Mouse (Mus musculus) G1E (cell line): ENCODE data around the gene Ccnjl. TPM values are rescaled to one million over a fixed set of nuclear protein-coding genes. Genes with fewer than 3 reads are reported as not detected.

ENCODE experiments used
- ATAC-seq: 2 replicates; pipeline ENCODE4 v1.8.0; 2016; ENCODE audit warnings: mild to moderate bottlenecking; ENCODE audit not compliant: insufficient number of reproducible peaks, poor library complexity, low FRiP score, severe bottlenecking; ENCODE audit errors: extremely low read depth
- DNase-seq: peaks from one replicate; pipeline ENCODE4 v3.0.0; 2012; ENCODE audit warnings: low spot score
- H3K27me3 ChIP-seq: 2 replicates; pipeline ENCODE4 v1.6.1; 2012; ENCODE audit warnings: mild to moderate bottlenecking, low read length, inconsistent platforms; ENCODE audit not compliant: insufficient read depth
- H3K36me3 ChIP-seq: replicated peaks from 2 replicates; pipeline ENCODE3; 2012; ENCODE audit warnings: mild to moderate bottlenecking, inconsistent platforms
- H3K4me1 ChIP-seq: 2 replicates; pipeline ENCODE4 v1.6.1; 2012; ENCODE audit warnings: low read depth, low read length, inconsistent platforms, mixed read lengths; ENCODE audit not compliant: insufficient read depth
- H3K4me3 ChIP-seq: 2 replicates; pipeline ENCODE4 v1.5.1; 2012; ENCODE audit warnings: low read depth, mild to moderate bottlenecking, inconsistent platforms, low read length, moderate library complexity, mixed read lengths
- H3K9me3 ChIP-seq: replicated peaks from 2 replicates; pipeline ENCODE4 v1.6.1; 2012; ENCODE audit warnings: inconsistent platforms
- CTCF ChIP-seq: IDR thresholded peaks from 2 replicates; pipeline ENCODE4 v1.5.1; 2012; ENCODE audit warnings: low read depth, low read length, inconsistent platforms, mixed read lengths
- GATA1 ChIP-seq: IDR thresholded peaks from 2 replicates; pipeline ENCODE4 v1.6.1; 2012; ENCODE audit warnings: borderline replicate concordance, low read length, inconsistent platforms, mixed read lengths
- GATA2 ChIP-seq: IDR thresholded peaks from 2 replicates; pipeline ENCODE4 v1.6.1; 2012; ENCODE audit warnings: low read depth, low read length, inconsistent platforms, borderline replicate concordance
- POLR2AphosphoS5 ChIP-seq: IDR thresholded peaks from 2 replicates; pipeline ENCODE4 v1.6.1; 2012; ENCODE audit warnings: low read depth, low read length, inconsistent platforms; ENCODE audit not compliant: insufficient replicate concordance
- TAL1 ChIP-seq: conservative IDR thresholded peaks from 2 replicates; pipeline ENCODE4 v1.6.1; 2012; ENCODE audit warnings: low read depth, low read length, inconsistent platforms, mixed read lengths
- polyA plus RNA-seq: library from polyadenylated mRNA; stranded (reverse); fragments of >175 nt; gene quantifications from 2 replicates; pipeline ENCODE4 v1.2.3, GENCODE M21; 2012
- total RNA-seq, 2 experiments: library from RNA; stranded (forward) in 1 of 2; stranded (reverse) in 1 of 2; fragments of 200-1000 nt in 1 of 2; fragments of >200 nt in 1 of 2; fragmentation: Nextera tagmentation in 1 of 2; gene quantifications; 2 replicates each; pipeline ENCODE4 v1.2.3; 2014 to 2017

Ccnjl gene
- total and polyA plus RNA-seq, 3 experiments: 0.16 TPM; not detected in 2

DNA sequence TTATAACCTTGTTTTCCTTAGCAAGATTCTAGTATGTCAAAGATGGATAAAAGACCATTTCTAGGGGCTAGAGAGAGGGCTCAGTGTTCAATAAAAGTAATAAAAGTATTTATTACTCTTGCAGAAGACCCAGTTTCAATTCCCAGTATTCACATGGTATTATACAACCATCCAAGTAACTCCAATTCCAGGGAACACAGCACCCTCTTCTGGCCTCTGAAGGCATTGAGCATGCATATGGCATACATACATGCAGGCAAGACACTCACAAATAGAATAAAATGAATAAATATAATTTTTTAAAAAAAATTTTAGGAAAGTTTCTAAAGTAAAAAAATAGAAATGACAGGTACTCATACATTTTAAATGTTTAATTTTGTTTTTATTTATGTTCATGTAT, 10.5 kb upstream of the Ccnjl start:
- TF ChIP-seq GATA1 (no peak), TAL1 (no peak), CTCF (no peak), POLR2AphosphoS5 (no peak), GATA2 (no peak)
- Histone ChIP-seq H3K4me3 (no peak overlapping the region), H3K9me3 (no peaks in the 10 kb centered on the region), H3K4me1 (no peaks in the 10 kb centered on the region), H3K27me3 (no peaks in the 10 kb centered on the region), H3K36me3 (no peaks in the 10 kb centered on the region)
- DNase-seq (no peak), ATAC-seq (no peak)

DNA sequence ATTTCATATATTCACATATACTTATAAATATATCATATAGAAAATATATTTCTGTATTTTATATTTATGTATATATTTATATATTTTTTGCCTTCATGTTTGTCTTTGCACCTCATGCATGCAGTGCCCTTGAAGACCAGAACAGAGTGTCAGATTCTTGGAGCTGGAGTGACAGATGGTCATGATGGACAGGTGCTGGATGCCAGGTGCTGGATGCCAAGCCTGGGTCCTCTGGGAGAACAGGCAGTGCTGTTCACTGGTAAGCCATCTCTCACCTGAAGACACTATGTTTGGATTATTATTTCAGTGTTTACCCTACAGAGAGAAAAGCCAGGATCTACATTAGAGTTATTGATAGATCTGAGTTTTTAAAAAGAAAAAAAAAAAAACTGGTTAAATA, 9.8 kb upstream of the Ccnjl start:
- no peaks in the 10 kb centered on the region for H3K9me3 ChIP-seq
- ATAC-seq: no peak
- no peaks in the 10 kb centered on the region for H3K27me3 ChIP-seq
- no peak for DNase-seq
- no peak for TF ChIP-seq GATA1
- TF ChIP-seq TAL1: no peak
- no peak for TF ChIP-seq POLR2AphosphoS5
- no peak for TF ChIP-seq CTCF
- no peak for TF ChIP-seq GATA2
- H3K4me1 ChIP-seq: no peaks in the 10 kb centered on the region
- H3K36me3 ChIP-seq: no peaks in the 10 kb centered on the region
- H3K4me3 ChIP-seq: no peak overlapping the region

DNA sequence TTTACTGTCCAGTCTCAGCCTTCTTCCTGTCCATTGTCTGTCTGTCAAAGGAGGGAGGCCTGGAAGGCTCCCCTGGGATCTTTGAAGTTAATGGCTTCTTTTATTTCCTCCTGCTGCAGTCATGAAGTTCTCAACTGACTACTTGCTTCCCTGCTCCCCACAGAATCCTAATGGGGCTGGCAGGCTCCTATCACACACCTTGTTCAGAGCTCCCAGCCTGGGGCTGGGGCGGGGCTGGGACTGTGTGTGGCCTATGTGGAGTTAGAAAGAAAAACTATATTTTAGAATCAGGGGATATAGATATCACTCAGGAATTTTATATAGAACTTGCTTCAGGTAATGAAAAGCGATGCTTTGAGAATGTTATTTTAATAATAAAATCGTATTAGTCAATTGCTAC, 8.1 kb upstream of the Ccnjl start:
- DNase-seq (no peak), ATAC-seq (no peak)
- no peak for TF ChIP-seq GATA1
- TF ChIP-seq POLR2AphosphoS5: no peak
- no peak for TF ChIP-seq GATA2
- no peak for TF ChIP-seq TAL1
- TF ChIP-seq CTCF: no peak
- H3K4me3 ChIP-seq: no peak overlapping the region
- no peaks in the 10 kb centered on the region for H3K27me3 ChIP-seq
- H3K4me1 ChIP-seq: no peaks in the 10 kb centered on the region
- H3K36me3 ChIP-seq: no peaks in the 10 kb centered on the region
- H3K9me3 ChIP-seq: no peaks in the 10 kb centered on the region

DNA sequence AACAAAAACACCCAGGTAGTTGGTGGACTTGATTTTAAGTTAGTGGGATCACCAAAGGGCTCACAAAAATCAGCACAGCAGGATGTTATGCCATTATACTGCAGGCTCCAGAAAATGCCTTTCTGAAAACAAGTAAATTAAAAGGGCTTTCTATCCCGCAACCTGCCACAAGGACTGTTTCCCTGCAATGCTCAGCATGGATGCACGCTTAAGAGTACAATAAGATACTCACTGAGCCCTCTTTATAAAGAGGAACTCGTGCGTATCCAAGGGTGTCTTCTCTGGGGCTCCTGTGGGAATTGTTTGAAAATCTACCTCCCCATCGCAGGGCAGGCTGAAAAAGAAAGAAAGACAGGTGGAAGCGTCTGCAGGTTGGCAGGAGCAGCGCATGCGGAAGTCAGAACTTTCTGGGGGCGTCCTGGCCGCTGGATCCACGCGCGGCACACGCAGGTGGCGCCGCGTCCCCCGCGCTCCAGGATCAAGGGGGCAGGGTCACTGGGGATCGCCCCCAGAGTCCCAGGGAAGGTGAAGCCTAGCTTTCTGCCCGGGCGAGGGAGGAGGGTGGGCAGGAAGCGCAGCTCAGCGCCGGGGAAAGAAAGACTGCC, 404 bp upstream of the Ccnjl start:
- H3K36me3 ChIP-seq: no peaks in the 10 kb centered on the region
- no peaks in the 10 kb centered on the region for H3K4me1 ChIP-seq
- peaks cover 15% of the 10 kb centered on the region for H3K27me3 ChIP-seq
- no peaks in the 10 kb centered on the region for H3K9me3 ChIP-seq
- no peak overlapping the region for H3K4me3 ChIP-seq
- DNase-seq (no peak), ATAC-seq (no peak)
- TF ChIP-seq GATA2 (no peak), TAL1 (no peak), GATA1 (no peak), CTCF (no peak), POLR2AphosphoS5 (no peak)

DNA sequence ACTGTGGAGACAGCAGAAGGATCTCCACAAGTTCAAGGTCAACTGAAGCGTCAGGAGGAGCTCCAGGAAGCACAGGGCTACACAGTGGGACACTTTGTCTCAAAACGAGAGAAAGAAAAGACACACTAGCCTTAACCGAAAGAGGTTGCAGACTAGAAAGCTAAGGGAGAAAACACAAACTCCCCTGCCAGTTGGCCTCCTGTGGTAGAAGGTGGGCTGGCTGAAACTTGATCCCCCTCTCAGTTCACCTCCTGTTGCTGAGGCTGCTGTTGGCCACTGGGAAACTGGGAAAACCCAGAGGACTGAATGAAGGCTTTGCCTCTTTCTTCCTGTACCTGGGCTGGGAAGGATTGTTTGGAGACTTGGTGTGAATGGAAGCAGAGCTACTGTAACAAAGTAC, 1.5 kb downstream of the Ccnjl start:
- no peak for TF ChIP-seq GATA1
- no peak for TF ChIP-seq GATA2
- no peak for TF ChIP-seq TAL1
- TF ChIP-seq CTCF: no peak
- no peak for TF ChIP-seq POLR2AphosphoS5
- no peak for DNase-seq
- Histone ChIP-seq H3K4me1 (no peaks in the 10 kb centered on the region), H3K27me3 (peaks cover 15% of the 10 kb centered on the region), H3K9me3 (no peaks in the 10 kb centered on the region), H3K4me3 (no peak overlapping the region), H3K36me3 (no peaks in the 10 kb centered on the region)
- no peak for ATAC-seq

DNA sequence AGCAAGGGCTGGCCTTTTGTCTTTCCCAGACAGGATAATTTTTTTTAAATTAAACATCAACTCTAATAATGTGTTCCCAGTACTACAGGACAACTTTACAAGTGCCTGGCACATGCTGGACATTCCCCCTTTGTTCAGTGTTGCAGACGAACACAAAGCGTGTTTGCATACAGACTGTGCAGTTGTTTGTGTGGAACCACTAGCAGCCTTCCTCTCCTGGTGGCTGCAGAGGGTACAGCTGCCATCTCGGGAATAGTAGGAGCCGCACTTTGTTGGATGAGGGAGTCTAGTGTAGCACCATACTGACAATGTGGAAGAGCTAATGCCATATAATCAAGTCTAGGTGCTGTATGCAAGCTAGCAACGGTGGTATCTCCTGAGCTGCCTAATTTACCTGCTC, 3.0 kb downstream of the Ccnjl start:
- no peaks in the 10 kb centered on the region for H3K9me3 ChIP-seq
- H3K4me3 ChIP-seq: no peak overlapping the region
- no peaks in the 10 kb centered on the region for H3K36me3 ChIP-seq
- ATAC-seq (no peak), DNase-seq (no peak)
- no peak for TF ChIP-seq POLR2AphosphoS5
- TF ChIP-seq TAL1: no peak
- TF ChIP-seq CTCF: no peak
- TF ChIP-seq GATA1: no peak
- TF ChIP-seq GATA2: no peak
- H3K4me1 ChIP-seq: no peaks in the 10 kb centered on the region
- H3K27me3 ChIP-seq: peaks cover 15% of the 10 kb centered on the region

DNA sequence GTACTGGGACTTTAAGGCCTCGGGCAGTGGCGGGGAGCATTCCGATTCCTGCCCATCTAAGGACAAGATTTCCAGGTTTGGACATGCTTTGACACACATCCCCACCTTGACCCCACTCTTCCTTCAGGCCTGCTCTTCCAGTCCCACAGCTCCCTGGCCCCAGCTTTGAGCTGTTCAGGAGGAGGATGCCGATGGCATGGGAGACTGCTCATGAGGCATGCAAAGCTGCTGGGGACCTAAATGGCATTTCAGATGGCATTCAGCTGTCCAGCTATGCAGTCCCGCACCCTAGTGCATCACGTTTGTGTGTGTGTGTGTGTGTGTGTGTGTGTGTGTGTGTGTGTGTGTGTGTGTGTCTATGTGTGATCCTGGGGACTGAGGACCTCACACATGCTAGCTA, 8.5 kb downstream of the Ccnjl start:
- Histone ChIP-seq H3K4me1 (no peaks in the 10 kb centered on the region), H3K27me3 (0 out of 2 replicates have a peak, but pooled peaks cover 3% of the 10 kb centered on the region), H3K4me3 (no peak overlapping the region), H3K36me3 (no peaks in the 10 kb centered on the region), H3K9me3 (no peaks in the 10 kb centered on the region)
- ATAC-seq (no peak), DNase-seq (no peak)
- TF ChIP-seq TAL1 (no peak), GATA2 (no peak), GATA1 (no peak), CTCF (no peak), POLR2AphosphoS5 (no peak)
